Mouse (Mus musculus) lung, postnatal 25 days (tissue): ENCODE results near the gene Poldip2.
A peak's percentile ranks its signal among the peaks of the same experiment; 100 is the strongest.

Experiments
- DNase-seq: peaks from one replicate; pipeline ENCODE4 v3.0.0; 2022; ENCODE audit warnings: low spot score

Gene Poldip2

GRCm38 (mm10) chr11:78512025-78512957 is at the start of gene Poldip2, which contains the start of gene Tmem199:
Gene Poldip2, plus strand, starts transcription at chr11:78512193.
Gene Tmem199, minus strand, starts transcription at chr11:78512172.
- peak; percentile 92 for DNase-seq

- no peak for DNase-seq
Observed at GRCm38 (mm10) chr11:78462669-78463068, 49.3 kb upstream of the Poldip2 start.

DNA sequence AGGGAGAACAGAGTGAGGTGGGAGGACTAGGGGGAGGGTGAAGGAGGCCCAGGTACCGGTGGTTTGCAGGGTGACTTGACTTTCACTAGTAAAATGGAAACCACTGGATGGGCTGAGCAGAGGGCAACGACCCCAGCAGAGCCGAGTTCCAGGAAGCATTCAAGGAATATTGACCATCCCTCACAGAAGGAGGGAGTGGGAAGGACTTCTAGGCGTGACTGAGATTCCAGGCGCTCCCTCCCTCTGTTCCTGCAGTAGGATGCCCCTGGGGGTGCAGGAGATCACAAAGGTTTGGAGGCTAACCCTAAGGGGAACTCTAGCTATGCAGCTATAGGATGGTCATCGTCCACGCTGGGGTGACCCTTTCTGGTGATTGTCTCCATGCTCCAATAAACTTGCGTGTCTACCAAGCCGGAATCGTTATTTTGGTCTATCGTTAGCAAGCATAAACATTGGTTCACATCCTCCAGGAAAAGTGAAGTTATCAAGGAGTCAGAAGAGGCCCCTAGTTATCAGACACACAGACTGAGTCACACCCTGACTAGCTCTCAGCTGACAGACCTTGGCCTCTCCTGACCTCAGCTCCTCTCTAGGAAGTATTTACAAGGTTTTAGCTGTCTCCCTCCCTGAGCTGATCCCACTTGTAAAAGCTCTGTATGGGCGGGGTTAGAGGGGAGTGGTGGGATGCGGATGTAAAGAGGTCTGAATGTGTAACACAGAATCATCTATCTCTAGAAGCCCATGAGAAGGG is 48.5 kb upstream of the Poldip2 start:
- DNase-seq, result no peak

DNA sequence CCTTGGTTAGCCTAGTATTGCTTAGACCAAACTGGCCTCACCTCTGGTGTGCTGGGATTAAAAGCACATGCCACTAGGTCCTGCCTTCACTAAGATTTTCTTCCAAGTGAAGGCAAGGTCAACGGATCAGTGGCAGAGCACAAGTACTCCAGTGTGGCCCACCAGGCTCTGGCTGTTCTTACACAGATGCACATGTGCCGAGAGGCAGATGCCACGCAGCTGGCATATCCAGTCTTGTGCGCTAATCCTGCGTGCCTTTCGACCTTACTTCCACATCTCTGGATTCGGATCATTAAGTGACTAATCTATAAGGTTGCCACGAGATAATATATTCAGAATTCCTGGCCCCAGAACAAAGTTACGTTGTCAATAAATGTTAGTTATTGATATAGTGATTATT is 46.9 kb upstream of the Poldip2 start:
- no peak for DNase-seq

GRCm38 (mm10) chr11:78465568-78466180 is 46.3 kb upstream of the Poldip2 start, which contains the start of gene Slc46a1:
Gene Slc46a1, plus strand, starts transcription at chr11:78465697.
- peak; percentile 80 for DNase-seq

GRCm38 (mm10) chr11:78466242-78466912 is 45.6 kb upstream of the Poldip2 start:
- DNase-seq, result no peak

DNA sequence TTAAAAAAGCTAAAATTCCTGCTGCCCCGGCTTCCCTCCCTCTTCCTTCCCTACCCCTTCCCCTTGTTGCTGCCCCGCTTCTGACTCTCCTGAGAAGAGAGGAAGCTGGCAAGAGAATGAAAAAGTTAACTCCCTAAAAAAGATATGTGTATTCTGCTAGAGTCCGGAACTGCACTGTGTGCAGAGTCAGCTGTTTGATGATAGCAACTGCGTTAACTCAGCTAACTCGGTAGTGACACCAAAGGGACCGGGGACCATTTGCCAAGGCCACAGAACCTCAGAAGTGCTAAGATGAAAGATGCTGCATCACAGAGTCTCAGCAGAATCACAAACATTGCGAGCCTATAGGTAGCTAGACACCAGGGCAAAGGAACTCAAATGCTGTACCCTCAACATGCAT is 44.5 kb upstream of the Poldip2 start:
- no peak for DNase-seq

GRCm38 (mm10) chr11:78467932-78468331 is 44.1 kb upstream of the Poldip2 start:
- no peak for DNase-seq

- no peak for DNase-seq
Observed at GRCm38 (mm10) chr11:78471326-78472103, 40.5 kb upstream of the Poldip2 start.

DNA sequence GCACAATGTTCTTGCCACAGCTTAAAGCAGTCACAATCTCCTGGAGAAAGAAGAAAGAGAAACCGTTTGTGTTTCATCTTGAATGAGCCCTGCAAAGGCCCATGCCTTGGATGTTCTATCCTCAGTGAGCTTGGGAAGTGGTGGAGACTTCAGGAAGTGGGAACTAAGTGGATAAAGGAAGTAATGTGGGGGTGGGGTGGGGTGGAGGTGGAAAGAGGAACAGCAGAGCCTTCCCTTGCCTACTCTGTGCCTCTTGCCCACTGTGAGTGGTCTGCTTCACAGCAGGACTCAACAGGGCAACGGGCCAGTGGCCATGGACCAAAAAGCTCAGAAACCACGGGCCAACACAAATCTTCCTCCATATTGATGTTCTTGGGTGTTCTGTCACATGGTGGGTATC is 36.7 kb upstream of the Poldip2 start:
- DNase-seq, result no peak

- no peak for DNase-seq
Observed at GRCm38 (mm10) chr11:78483639-78484038, 28.4 kb upstream of the Poldip2 start.

DNA sequence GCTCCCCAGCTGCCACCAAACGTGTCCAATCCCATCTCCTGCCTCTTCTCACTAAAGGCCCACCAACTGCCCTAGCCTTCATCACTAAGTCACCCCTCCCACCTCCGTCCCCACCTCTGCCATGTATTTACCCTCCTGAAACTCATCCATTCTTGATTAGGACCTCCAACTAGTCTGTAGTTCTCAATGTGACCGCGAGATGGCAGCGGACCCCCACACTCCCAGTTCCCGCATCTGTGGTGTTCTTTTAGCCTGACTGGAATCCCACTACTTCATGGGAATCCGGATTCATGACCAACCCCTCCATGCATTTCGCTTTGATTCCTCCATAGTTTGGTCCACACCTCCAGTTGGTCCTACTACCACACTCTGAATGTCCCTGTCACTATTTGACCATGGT is 23.8 kb upstream of the Poldip2 start:
- DNase-seq, result peak; percentile 70

GRCm38 (mm10) chr11:78490781-78491241 is 21.2 kb upstream of the Poldip2 start:
- no peak for DNase-seq

- DNase-seq, result peak; percentile 7
Observed at GRCm38 (mm10) chr11:78495904-78496303, 16.1 kb upstream of the Poldip2 start.

GRCm38 (mm10) chr11:78497071-78497541 is 14.9 kb upstream of the Poldip2 start:
- DNase-seq, result no peak

DNA sequence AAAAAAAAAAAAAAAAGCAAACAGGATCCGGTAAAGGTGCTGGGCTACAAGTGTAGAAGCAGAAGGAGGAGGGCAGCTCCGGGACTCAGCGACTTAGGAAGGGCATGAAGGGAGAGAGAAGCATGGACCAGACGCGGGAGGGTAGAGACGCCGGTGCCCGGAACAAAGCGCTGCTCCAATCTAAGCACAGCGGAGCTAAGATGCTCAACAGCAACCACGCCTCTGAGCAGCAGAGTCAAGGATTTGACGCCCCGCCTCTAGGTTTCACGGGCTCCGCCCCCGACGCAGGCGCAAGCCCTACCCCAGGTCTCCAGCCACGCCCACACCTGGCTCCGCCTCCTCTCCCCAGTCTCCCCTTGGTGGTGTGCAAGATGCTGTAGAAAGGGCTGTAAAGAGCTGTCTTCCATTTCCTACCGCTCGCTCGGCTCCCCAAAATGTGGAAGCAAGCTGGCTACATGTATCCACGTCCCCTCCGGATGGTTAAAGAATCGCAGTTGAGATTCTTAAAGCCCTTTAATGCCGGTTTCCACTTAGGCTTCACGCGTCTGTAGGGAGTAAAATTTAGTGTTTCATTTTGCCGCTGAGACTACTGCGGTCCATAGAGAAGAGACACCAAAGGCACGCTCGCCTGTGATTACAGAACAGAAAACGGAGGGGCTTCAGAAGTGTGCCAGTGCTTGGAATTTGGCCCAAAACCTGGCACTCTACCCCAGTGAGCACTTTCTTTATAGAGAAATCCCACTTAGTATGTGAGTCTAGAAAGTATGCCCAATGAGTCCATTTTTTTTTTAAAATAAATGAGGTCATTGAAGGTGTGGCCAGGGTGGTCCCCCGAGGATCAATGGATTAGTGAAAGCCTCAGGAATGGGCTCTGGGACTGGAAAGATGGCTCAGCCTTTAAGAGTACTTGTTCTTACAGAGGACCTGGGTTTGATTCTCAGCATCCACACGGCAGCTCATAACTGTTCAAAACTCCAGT is 14.2 kb upstream of the Poldip2 start, which contains the start of gene Sarm1:
Gene Sarm1 (minus strand): TSS at position 211 of the 979 bp plus-strand sequence.
- DNase-seq, result peak; percentile 93

- no peak for DNase-seq
Observed at GRCm38 (mm10) chr11:78499004-78499403, 13.0 kb upstream of the Poldip2 start, which contains the start of gene Vtn. Gene Vtn, plus strand, starts transcription at chr11:78499091.

- no peak for DNase-seq
Observed at GRCm38 (mm10) chr11:78499543-78499942, 12.4 kb upstream of the Poldip2 start.

DNA sequence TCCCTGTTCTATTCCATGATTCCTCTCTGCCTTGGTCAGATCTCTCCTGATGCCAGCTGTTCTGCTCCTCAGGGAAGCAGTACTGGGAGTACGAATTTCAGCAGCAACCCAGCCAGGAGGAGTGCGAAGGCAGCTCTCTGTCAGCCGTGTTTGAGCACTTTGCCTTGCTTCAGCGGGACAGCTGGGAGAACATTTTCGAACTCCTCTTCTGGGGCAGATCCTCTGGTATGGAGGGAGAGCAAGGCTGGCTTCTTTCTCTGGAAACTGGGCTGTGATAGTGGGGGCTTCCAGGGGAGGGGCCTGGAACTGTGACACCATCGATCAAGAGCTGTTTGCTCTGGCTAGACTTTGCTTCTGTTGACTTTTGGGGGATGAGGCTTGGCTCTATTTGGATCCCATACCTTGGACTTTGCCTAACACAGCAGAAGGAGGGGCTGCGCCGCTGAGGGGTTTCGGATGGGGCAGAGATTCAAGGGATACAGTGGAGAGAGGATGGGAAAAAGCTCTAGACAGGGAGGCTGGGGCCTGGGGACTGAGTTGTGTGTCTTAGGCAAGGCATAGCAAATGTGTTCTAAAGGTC is 11.3 kb upstream of the Poldip2 start:
- no peak for DNase-seq
